Mouse (Mus musculus) MEL (cell line): ENCODE measurements around the gene Wfdc2. TPM values are rescaled to one million over a fixed set of nuclear protein-coding genes. Genes with fewer than 3 reads are reported as not detected.
"Not testable (repeated sequence)": the region's sequence is repeated elsewhere in the genome, so short reads cannot be mapped to it uniquely, and the experiment has no call there.

Experiments
- DNase-seq: peaks from one replicate; pipeline ENCODE4 v3.0.0; 2011; ENCODE audit warnings: low read depth, low spot score
- H3K27ac ChIP-seq: 2 replicates; pipeline ENCODE4 v1.5.1; 2012; ENCODE audit warnings: low read depth, mild to moderate bottlenecking, control low read depth, low read length, moderate library complexity; ENCODE audit not compliant: control insufficient read depth
- H3K27me3 ChIP-seq, 2 experiments: fragments of 150-350 bp in 1 of 2; sonication (generic) in 1 of 2; 2 replicates each; pipeline ENCODE4 v1.6.1; 2012; ENCODE audit warnings: low read length in 2 of 2, mild to moderate bottlenecking in 2 of 2, improper control_type of control experiment in 1 of 2, moderate library complexity in 1 of 2; ENCODE audit not compliant: insufficient read depth in 2 of 2, control insufficient read depth in 1 of 2
- H3K36me3 ChIP-seq, 2 experiments: 2 replicates each; pipeline ENCODE4 v1.6.1; 2012 to 2014; ENCODE audit warnings: low read length in 2 of 2, improper control_type of control experiment in 1 of 2, inconsistent platforms in 1 of 2, mild to moderate bottlenecking in 1 of 2; ENCODE audit not compliant: insufficient read depth in 2 of 2, control insufficient read depth in 1 of 2
- H3K4me1 ChIP-seq, 2 experiments: fragments of 150-350 bp in 1 of 2; sonication (generic) in 1 of 2; 2 replicates each; pipeline ENCODE4 v1.6.1; 2012; ENCODE audit warnings: low read length in 2 of 2, improper control_type of control experiment in 1 of 2, mild to moderate bottlenecking in 1 of 2; ENCODE audit not compliant: insufficient read depth in 2 of 2, control insufficient read depth in 1 of 2
- H3K4me3 ChIP-seq, 2 experiments: fragments of 150-350 bp in 1 of 2; sonication (generic) in 1 of 2; 2 replicates each; pipeline ENCODE4 v1.5.1; 2012; ENCODE audit warnings: low read depth in 2 of 2, low read length in 2 of 2, mild to moderate bottlenecking in 2 of 2, moderate library complexity in 2 of 2, control low read depth in 1 of 2, improper control_type of control experiment in 1 of 2; ENCODE audit not compliant: control insufficient read depth in 1 of 2, insufficient read depth in 1 of 2
- H3K79me2 ChIP-seq: 2 replicates; pipeline ENCODE4 v1.6.1; 2012; ENCODE audit warnings: mild to moderate bottlenecking, low read length, moderate library complexity; ENCODE audit not compliant: control insufficient read depth, poor library complexity, insufficient read depth
- H3K9ac ChIP-seq: 2 replicates; pipeline ENCODE4 v1.6.1; 2012; ENCODE audit warnings: low read depth, mild to moderate bottlenecking, control low read depth, low read length, moderate library complexity; ENCODE audit not compliant: control insufficient read depth, poor library complexity, severe bottlenecking
- H3K9me3 ChIP-seq: fragments of 150-350 bp; sonication (generic); replicated peaks from 2 replicates; pipeline ENCODE4 v1.6.1; 2012; ENCODE audit warnings: mild to moderate bottlenecking, low read length, improper control_type of control experiment, moderate library complexity; ENCODE audit not compliant: insufficient read depth
- CTCF ChIP-seq, 3 experiments: IDR thresholded peaks in 2 of 3; conservative IDR thresholded peaks in 1 of 3; 2 replicates each; pipeline ENCODE4 v1.5.1; 2011 to 2012; ENCODE audit warnings: low read length in 3 of 3, low read depth in 2 of 3, mild to moderate bottlenecking in 2 of 3, improper control_type of control experiment in 1 of 3, inconsistent platforms in 1 of 3, mixed read lengths in 1 of 3, moderate library complexity in 1 of 3; ENCODE audit not compliant: control insufficient read depth in 1 of 3, insufficient read depth in 1 of 3, poor library complexity in 1 of 3, severe bottlenecking in 1 of 3
- ELF1 ChIP-seq: IDR thresholded peaks from 2 replicates; pipeline ENCODE4 v1.6.1; 2014; ENCODE audit warnings: low read depth, mild to moderate bottlenecking, inconsistent platforms, low read length, improper control_type of control experiment, moderate library complexity
- ETS1 ChIP-seq: IDR thresholded peaks from 2 replicates; pipeline ENCODE4 v1.6.1; 2012; ENCODE audit warnings: low read depth, mild to moderate bottlenecking, inconsistent platforms, low read length, improper control_type of control experiment, moderate library complexity
- GABPA ChIP-seq: IDR thresholded peaks from 2 replicates; pipeline ENCODE4 v1.6.1; 2012; ENCODE audit warnings: low read depth, mild to moderate bottlenecking, inconsistent platforms, low read length, improper control_type of control experiment, moderate library complexity
- GATA1 ChIP-seq: IDR thresholded peaks from 2 replicates; pipeline ENCODE4 v1.6.1; 2011; ENCODE audit warnings: low read depth, low read length, improper control_type of control experiment
- HCFC1 ChIP-seq: IDR thresholded peaks from 2 replicates; pipeline ENCODE4 v1.6.1; 2012; ENCODE audit warnings: low read depth, mild to moderate bottlenecking, inconsistent platforms, low read length, improper control_type of control experiment, moderate library complexity
- JUND ChIP-seq: IDR thresholded peaks from 2 replicates; pipeline ENCODE4 v1.6.1; 2011; ENCODE audit warnings: low read depth, mild to moderate bottlenecking, improper control_type of control experiment, low read length
- MXI1 ChIP-seq: IDR thresholded peaks from 2 replicates; pipeline ENCODE4 v1.6.1; 2011; ENCODE audit warnings: mild to moderate bottlenecking, low read depth, low read length, improper control_type of control experiment
- MYB ChIP-seq: IDR thresholded peaks from 2 replicates; pipeline ENCODE4 v1.6.1; 2011; ENCODE audit warnings: mild to moderate bottlenecking, low read depth, low read length, improper control_type of control experiment
- NELFE ChIP-seq: IDR thresholded peaks from 2 replicates; pipeline ENCODE4 v1.6.1; 2011; ENCODE audit warnings: low read depth, low read length, improper control_type of control experiment
- NRF1 ChIP-seq: IDR thresholded peaks from 2 replicates; pipeline ENCODE4 v1.6.1; 2014; ENCODE audit warnings: low read depth, mild to moderate bottlenecking, inconsistent platforms, low read length, improper control_type of control experiment, moderate library complexity; ENCODE audit not compliant: poor library complexity, insufficient read depth, severe bottlenecking
- RAD21 ChIP-seq: IDR thresholded peaks from 2 replicates; pipeline ENCODE4 v1.6.1; 2011; ENCODE audit warnings: mild to moderate bottlenecking, low read depth, low read length, improper control_type of control experiment
- RCOR1 ChIP-seq: IDR thresholded peaks from 2 replicates; pipeline ENCODE4 v1.6.1; 2012; ENCODE audit warnings: low read depth, mild to moderate bottlenecking, inconsistent platforms, low read length, improper control_type of control experiment
- SMC3 ChIP-seq: IDR thresholded peaks from 2 replicates; pipeline ENCODE4 v1.6.1; 2011; ENCODE audit warnings: low read depth, low read length, improper control_type of control experiment
- TAL1 ChIP-seq: IDR thresholded peaks from 2 replicates; pipeline ENCODE4 v1.6.1; 2012; ENCODE audit warnings: mild to moderate bottlenecking, inconsistent platforms, low read length, moderate library complexity, mixed read lengths
- TCF12 ChIP-seq: IDR thresholded peaks from 2 replicates; pipeline ENCODE4 v1.6.1; 2014; ENCODE audit warnings: low read depth, mild to moderate bottlenecking, inconsistent platforms, low read length, improper control_type of control experiment, moderate library complexity
- ZC3H11A ChIP-seq: IDR thresholded peaks from 2 replicates; pipeline ENCODE4 v1.6.1; 2012; ENCODE audit warnings: low read depth, mild to moderate bottlenecking, inconsistent platforms, low read length, improper control_type of control experiment
- ZKSCAN1 ChIP-seq: IDR thresholded peaks from 2 replicates; pipeline ENCODE4 v1.6.1; 2012; ENCODE audit warnings: low read depth, mild to moderate bottlenecking, inconsistent platforms, low read length, improper control_type of control experiment, moderate library complexity
- ZNF384 ChIP-seq: IDR thresholded peaks from 2 replicates; pipeline ENCODE4 v1.6.1; 2012; ENCODE audit warnings: low read depth, mild to moderate bottlenecking, inconsistent platforms, low read length, improper control_type of control experiment
- polyA plus RNA-seq, 2 experiments: library from polyadenylated mRNA; stranded (reverse) in 1 of 2; unstranded in 1 of 2; fragments of >175 nt in 1 of 2; fragments of >200 nt in 1 of 2; gene quantifications; 2 replicates each; pipeline versions ENCODE4 v1.2.1 to v1.2.4; 2012; ENCODE audit warnings: low replicate concordance in 2 of 2, low read depth in 1 of 2; ENCODE audit not compliant: insufficient read length in 2 of 2, insufficient read depth in 1 of 2, missing spikeins in 1 of 2
- total RNA-seq: library from RNA; depleted of rRNA; stranded (reverse); fragments of 300-350 nt; gene quantifications from 2 replicates; pipeline ENCODE4 v1.2.3, GENCODE M21; 2012

The Wfdc2 gene
- total and polyA plus RNA-seq, 3 experiments, result not detected

- H3K9me3 ChIP-seq, result no peaks in the 10 kb centered on the region
- H3K4me1 ChIP-seq, result no peaks in the 10 kb centered on the region
- peak; percentile 7 for DNase-seq
- no peak overlapping the region for H3K4me3 ChIP-seq
- TF ChIP-seq GABPA (no peak), CTCF (IDR thresholded peaks at IDR 0.05 in 2 of 3, conservative IDR thresholded peaks at IDR 0.05 in 1 of 3; ENCODE audit: control insufficient read depth in 1 of 3, insufficient read depth in 1 of 3, low read depth in 2 of 3, low read length in 3 of 3, poor library complexity in 1 of 3, severe bottlenecking in 1 of 3) (peak; percentile 30 to 46 (median 31); a peak in 5 of 6 replicates), ETS1 (no peak), SMC3 (peak; percentile 30), RAD21 (peak; percentile 47), NRF1 (no peak), MXI1 (no peak), ZC3H11A (peak; percentile 16), ZNF384 (no peak), TAL1 (no peak), MYB (no peak), TCF12 (no peak)
- TF ChIP-seq, all 39 proteins: peak for 4
- Histone ChIP-seq H3K9ac (no peak overlapping the region), H3K79me2 (no peaks in the 10 kb centered on the region), H3K36me3 (no peaks in the 10 kb centered on the region), H3K27ac (no peak overlapping the region), H3K27me3 (peaks cover 7 to 10% of the 10 kb centered on the region in 2 experiments)
Observed at GRCm38 (mm10) chr2:164603482-164603881, 41.3 kb downstream of the Wfdc2 start.

- TF ChIP-seq HCFC1 (no peak), ELF1 (no peak), JUND (no peak), GATA1 (no peak), CTCF (IDR thresholded peaks at IDR 0.05 in 2 of 3, conservative IDR thresholded peaks at IDR 0.05 in 1 of 3; ENCODE audit: control insufficient read depth in 1 of 3, insufficient read depth in 1 of 3, low read depth in 2 of 3, low read length in 3 of 3, poor library complexity in 1 of 3, severe bottlenecking in 1 of 3) (no peak), ZNF384 (no peak)
- no peak for DNase-seq
- H3K79me2 ChIP-seq, result no peaks in the 10 kb centered on the region
Observed at GRCm38 (mm10) chr2:164604411-164604810, 42.2 kb downstream of the Wfdc2 start.

GRCm38 (mm10) chr2:164608781-164609180 lies 46.6 kb downstream of the Wfdc2 start:
- DNase-seq, result no peak
- peaks cover 7 to 16% of the 10 kb centered on the region in 2 experiments for H3K27me3 ChIP-seq
- no peak for TF ChIP-seq NELFE
- no peak for TF ChIP-seq GABPA
- no peak for TF ChIP-seq CTCF (IDR thresholded peaks at IDR 0.05 in 2 of 3, conservative IDR thresholded peaks at IDR 0.05 in 1 of 3; ENCODE audit: control insufficient read depth in 1 of 3, insufficient read depth in 1 of 3, low read depth in 2 of 3, low read length in 3 of 3, poor library complexity in 1 of 3, severe bottlenecking in 1 of 3)
- TF ChIP-seq ZKSCAN1, result no peak
- TF ChIP-seq TAL1, result no peak
- no peak for TF ChIP-seq RCOR1
- TF ChIP-seq HCFC1, result no peak
- no peak overlapping the region for H3K9ac ChIP-seq
- H3K4me1 ChIP-seq, result no peaks in the 10 kb centered on the region
- no peaks in the 10 kb centered on the region for H3K9me3 ChIP-seq
- H3K4me3 ChIP-seq, result no peak overlapping the region
- H3K79me2 ChIP-seq, result no peaks in the 10 kb centered on the region
- H3K36me3 ChIP-seq, result no peaks in the 10 kb centered on the region
- no peak overlapping the region for H3K27ac ChIP-seq

More at GRCm38 (mm10) chr2:164604411-164604810, 42.2 kb downstream of the Wfdc2 start:
- H3K27me3 ChIP-seq, result peaks cover 7 to 10% of the 10 kb centered on the region in 2 experiments
- H3K9me3 ChIP-seq, result no peaks in the 10 kb centered on the region
- H3K36me3 ChIP-seq, result no peaks in the 10 kb centered on the region
- H3K9ac ChIP-seq, result no peak overlapping the region
- no peak overlapping the region for H3K4me3 ChIP-seq
- no peaks in the 10 kb centered on the region for H3K4me1 ChIP-seq
- no peak overlapping the region for H3K27ac ChIP-seq

GRCm38 (mm10) chr2:164613471-164613870 lies 51.3 kb downstream of the Wfdc2 start, which contains the start of the genes Wfdc6b and Wfdc8:
TSS of gene Wfdc6b (plus strand) at chr2:164613522.
TSS of gene Wfdc8 (minus strand) at chr2:164613626.
- not testable (repeated sequence) for DNase-seq

More at GRCm38 (mm10) chr2:164613471-164613870, 51.3 kb downstream of the Wfdc2 start, which contains the start of the genes Wfdc6b and Wfdc8:
- H3K36me3 ChIP-seq, H3K79me2 ChIP-seq, H3K9ac ChIP-seq, H3K4me1 ChIP-seq, H3K9me3 ChIP-seq, H3K27ac ChIP-seq, H3K27me3 ChIP-seq, H3K4me3 ChIP-seq: not testable (repeated sequence)
